Mouse (Mus musculus): Measurements from ENCODE around the gene Fam13a. TPM values are rescaled to one million over a fixed set of nuclear protein-coding genes. Genes with fewer than 3 reads are reported as not detected.
A peak's percentile ranks its signal among the peaks of the same experiment; 100 is the strongest.

Gene Fam13a
- polyA plus RNA-seq, 1 experiment from 2014 or later: 9.4 TPM

GRCm38 (mm10) chr6:58933189-58933913, 91.0 kb downstream of the Fam13a start:
- Histone ChIP-seq H3K4me1 (no peaks in the 10 kb centered on the region), H3K36me3 (no peaks in the 10 kb centered on the region), H3K9ac (no peak overlapping the region), H3K27ac (replicated peaks) (no peak overlapping the region), H3K27me3 (no peaks in the 10 kb centered on the region), H3K4me3 (replicated peaks) (no peak overlapping the region), H3K4me2 (replicated peaks) (no peak overlapping the region), H3K9me3 (replicated peaks) (no peaks in the 10 kb centered on the region)
- peak; percentile 57; the same call in 1 of the 2 replicates for ATAC-seq (ENCODE audit: insufficient number of reproducible peaks, low FRiP score, low TSS enrichment, low read depth)
- WGBS: 35% methylated on average over 6 of the region's 6 CpGs

GRCm38 (mm10) chr6:58932515-58933188, 91.7 kb downstream of the Fam13a start:
- Histone ChIP-seq H3K4me3 (replicated peaks) (no peak overlapping the region), H3K4me2 (replicated peaks) (no peak overlapping the region), H3K4me1 (no peaks in the 10 kb centered on the region), H3K27me3 (no peaks in the 10 kb centered on the region), H3K9me3 (replicated peaks) (no peaks in the 10 kb centered on the region), H3K9ac (no peak overlapping the region), H3K36me3 (no peaks in the 10 kb centered on the region), H3K27ac (replicated peaks) (no peak overlapping the region)
- no peak for ATAC-seq (ENCODE audit: insufficient number of reproducible peaks, low FRiP score, low TSS enrichment, low read depth)
- 77% methylated on average over 12 of the region's 12 CpGs for WGBS

GRCm38 (mm10) chr6:58931149-58931548, 93.2 kb downstream of the Fam13a start:
- no peaks in the 10 kb centered on the region for H3K27me3 ChIP-seq
- no peak overlapping the region for H3K9ac ChIP-seq
- ATAC-seq (ENCODE audit: insufficient number of reproducible peaks, low FRiP score, low TSS enrichment, low read depth): no peak
- WGBS: 77% methylated on average over 4 of the region's 4 CpGs
- H3K4me3 ChIP-seq (replicated peaks): no peak overlapping the region
- no peaks in the 10 kb centered on the region for H3K9me3 ChIP-seq (replicated peaks)
- no peak overlapping the region for H3K27ac ChIP-seq (replicated peaks)
- no peak overlapping the region for H3K4me2 ChIP-seq (replicated peaks)
- H3K36me3 ChIP-seq: no peaks in the 10 kb centered on the region
- H3K4me1 ChIP-seq: no peaks in the 10 kb centered on the region

- H3K27ac ChIP-seq (replicated peaks): no peak overlapping the region
- H3K27me3 ChIP-seq: no peaks in the 10 kb centered on the region
- H3K4me2 ChIP-seq (replicated peaks): no peak overlapping the region
- no peak overlapping the region for H3K9ac ChIP-seq
- no peaks in the 10 kb centered on the region for H3K9me3 ChIP-seq (replicated peaks)
- H3K4me3 ChIP-seq (replicated peaks): no peak overlapping the region
- no peaks in the 10 kb centered on the region for H3K36me3 ChIP-seq
- WGBS: 75% methylated on average over 9 of the region's 9 CpGs
- no peak for ATAC-seq (ENCODE audit: insufficient number of reproducible peaks, low FRiP score, low TSS enrichment, low read depth)
- H3K4me1 ChIP-seq: no peaks in the 10 kb centered on the region
These were observed 94.4 kb downstream of the Fam13a start for GRCm38 (mm10) chr6:58929911-58930431.

- Histone ChIP-seq H3K9me3 (replicated peaks) (no peaks in the 10 kb centered on the region), H3K36me3 (no peaks in the 10 kb centered on the region), H3K27me3 (no peaks in the 10 kb centered on the region), H3K27ac (replicated peaks) (no peak overlapping the region), H3K4me2 (replicated peaks) (no peak overlapping the region), H3K4me3 (replicated peaks) (no peak overlapping the region), H3K9ac (no peak overlapping the region), H3K4me1 (no peaks in the 10 kb centered on the region)
- WGBS: 63% methylated on average over 2 of the region's 2 CpGs
- no peak for ATAC-seq (ENCODE audit: insufficient number of reproducible peaks, low FRiP score, low TSS enrichment, low read depth)
These were observed 96.5 kb downstream of the Fam13a start for GRCm38 (mm10) chr6:58927881-58928280.

- WGBS: 80% methylated on average over 5 of the region's 5 CpGs
- no peak overlapping the region for H3K4me3 ChIP-seq (replicated peaks)
These were observed 101.8 kb downstream of the Fam13a start for GRCm38 (mm10) chr6:58922511-58922910.

GRCm38 (mm10) chr6:58921623-58922022, 102.7 kb downstream of the Fam13a start:
- no peak overlapping the region for H3K27ac ChIP-seq (replicated peaks)
- 47% methylated on average over 3 of the region's 3 CpGs for WGBS
- H3K9me3 ChIP-seq (replicated peaks): no peaks in the 10 kb centered on the region
- no peak overlapping the region for H3K9ac ChIP-seq
- H3K27me3 ChIP-seq: no peaks in the 10 kb centered on the region
- H3K4me3 ChIP-seq (replicated peaks): no peak overlapping the region
- no peaks in the 10 kb centered on the region for H3K36me3 ChIP-seq
- H3K4me1 ChIP-seq: no peaks in the 10 kb centered on the region
- ATAC-seq (ENCODE audit: insufficient number of reproducible peaks, low FRiP score, low TSS enrichment, low read depth): no peak
- no peak overlapping the region for H3K4me2 ChIP-seq (replicated peaks)

More at GRCm38 (mm10) chr6:58922511-58922910, 101.8 kb downstream of the Fam13a start:
- H3K27ac ChIP-seq (replicated peaks): no peak overlapping the region
- H3K36me3 ChIP-seq: no peaks in the 10 kb centered on the region
- no peaks in the 10 kb centered on the region for H3K27me3 ChIP-seq
- no peak overlapping the region for H3K4me2 ChIP-seq (replicated peaks)
- no peaks in the 10 kb centered on the region for H3K9me3 ChIP-seq (replicated peaks)
- ATAC-seq (ENCODE audit: insufficient number of reproducible peaks, low FRiP score, low TSS enrichment, low read depth): no peak
- no peak overlapping the region for H3K9ac ChIP-seq
- H3K4me1 ChIP-seq: no peaks in the 10 kb centered on the region

- no peak overlapping the region for H3K4me2 ChIP-seq (replicated peaks)
These were observed 103.6 kb downstream of the Fam13a start for GRCm38 (mm10) chr6:58920735-58921134.

GRCm38 (mm10) chr6:58916498-58916897, 107.9 kb downstream of the Fam13a start:
- Histone ChIP-seq H3K4me3 (replicated peaks) (no peak overlapping the region), H3K36me3 (no peaks in the 10 kb centered on the region), H3K4me2 (replicated peaks) (no peak overlapping the region), H3K27ac (replicated peaks) (no peak overlapping the region), H3K4me1 (no peaks in the 10 kb centered on the region), H3K27me3 (no peaks in the 10 kb centered on the region), H3K9me3 (replicated peaks) (no peaks in the 10 kb centered on the region), H3K9ac (no peak overlapping the region)
- 80% methylated on average over 5 of the region's 5 CpGs for WGBS
- ATAC-seq (ENCODE audit: insufficient number of reproducible peaks, low FRiP score, low TSS enrichment, low read depth): no peak

More at GRCm38 (mm10) chr6:58920735-58921134, 103.6 kb downstream of the Fam13a start:
- ATAC-seq (ENCODE audit: insufficient number of reproducible peaks, low FRiP score, low TSS enrichment, low read depth): no peak
- Histone ChIP-seq H3K9me3 (replicated peaks) (no peaks in the 10 kb centered on the region), H3K4me1 (no peaks in the 10 kb centered on the region), H3K36me3 (no peaks in the 10 kb centered on the region), H3K9ac (no peak overlapping the region), H3K27ac (replicated peaks) (no peak overlapping the region), H3K4me3 (replicated peaks) (no peak overlapping the region), H3K27me3 (no peaks in the 10 kb centered on the region)
- 81% methylated on average over 6 of the region's 6 CpGs for WGBS

GRCm38 (mm10) chr6:58913971-58914370, 110.4 kb downstream of the Fam13a start:
- Histone ChIP-seq H3K27ac (replicated peaks) (no peak overlapping the region), H3K4me2 (replicated peaks) (no peak overlapping the region), H3K36me3 (no peaks in the 10 kb centered on the region), H3K27me3 (no peaks in the 10 kb centered on the region), H3K9me3 (replicated peaks) (no peaks in the 10 kb centered on the region), H3K4me1 (no peaks in the 10 kb centered on the region), H3K4me3 (replicated peaks) (no peak overlapping the region), H3K9ac (no peak overlapping the region)
- ATAC-seq (ENCODE audit: insufficient number of reproducible peaks, low FRiP score, low TSS enrichment, low read depth): no peak
- WGBS: 63% methylated on average over 5 of the region's 5 CpGs

- Histone ChIP-seq H3K4me3 (replicated peaks) (no peak overlapping the region), H3K36me3 (no peaks in the 10 kb centered on the region), H3K27ac (replicated peaks) (no peak overlapping the region), H3K9ac (no peak overlapping the region), H3K9me3 (replicated peaks) (no peaks in the 10 kb centered on the region), H3K4me2 (replicated peaks) (no peak overlapping the region), H3K4me1 (no peaks in the 10 kb centered on the region), H3K27me3 (no peaks in the 10 kb centered on the region)
- no peak for ATAC-seq (ENCODE audit: insufficient number of reproducible peaks, low FRiP score, low TSS enrichment, low read depth)
- WGBS: 68% methylated on average over 3 of the region's 3 CpGs
These were observed 110.8 kb downstream of the Fam13a start for GRCm38 (mm10) chr6:58913551-58913950.

All from embryonic facial prominence, embryonic 15.5 days (tissue).